Mouse (Mus musculus) kidney, embryonic 14.5 days (tissue): ENCODE measurements around the gene Dab1. TPM values are rescaled to one million over a fixed set of nuclear protein-coding genes. Genes with fewer than 3 reads are reported as not detected.

Experiments
- ATAC-seq: fragments of 200-750 bp; cut with Nextera tagmentation; 2 replicates; pipeline ENCODE4 v1.8.0; 2017; ENCODE audit warnings: moderate number of reproducible peaks, mild to moderate bottlenecking, moderate TSS enrichment, moderate library complexity; ENCODE audit not compliant: low FRiP score, low TSS enrichment
- H3K27ac ChIP-seq: fragments of 300-500 bp; sonication (generic); 2 replicates; pipeline ENCODE4 v1.5.1; 2014; ENCODE audit warnings: low read depth, mild to moderate bottlenecking, low read length, moderate library complexity, mixed read lengths
- H3K27me3 ChIP-seq: fragments of 300-500 bp; sonication (generic); 2 replicates; pipeline ENCODE4 v1.6.1; 2014; ENCODE audit warnings: mild to moderate bottlenecking, low read length; ENCODE audit not compliant: control insufficient read depth, insufficient read depth
- H3K36me3 ChIP-seq: fragments of 300-500 bp; sonication (generic); 2 replicates; pipeline ENCODE4 v1.6.1; 2014; ENCODE audit warnings: low read length, mixed read lengths; ENCODE audit not compliant: control insufficient read depth, insufficient read depth
- H3K4me1 ChIP-seq: fragments of 300-500 bp; sonication (generic); 2 replicates; pipeline ENCODE4 v1.6.1; 2014; ENCODE audit warnings: low read length, mixed read lengths; ENCODE audit not compliant: control insufficient read depth, insufficient read depth
- H3K4me2 ChIP-seq: fragments of 300-500 bp; sonication (generic); replicated peaks from 2 replicates; pipeline ENCODE4 v1.6.1; 2014; ENCODE audit warnings: low read depth, mild to moderate bottlenecking, low read length
- H3K4me3 ChIP-seq: fragments of 300-500 bp; sonication (generic); 2 replicates; pipeline ENCODE4 v1.5.1; 2014; ENCODE audit warnings: mild to moderate bottlenecking, low read length
- H3K9ac ChIP-seq: fragments of 300-500 bp; sonication (generic); 2 replicates; pipeline ENCODE4 v1.6.1; 2014; ENCODE audit warnings: low read depth, mild to moderate bottlenecking, low read length, moderate library complexity
- H3K9me3 ChIP-seq: fragments of 300-500 bp; sonication (generic); 2 replicates; pipeline ENCODE4 v1.6.1; 2016; ENCODE audit warnings: low read length; ENCODE audit not compliant: control insufficient read depth
- WGBS: fragments of 180-500 bp; shearing (Covaris S2); extraction: QIAGEN DNeasy Blood & Tissue Kit; methylation state at CpG from one replicate; pipeline ENCODE4 v1.1.7; 2014; 5-methylcytosine and 5-hydroxymethylcytosine counted together
- polyA plus RNA-seq: library from polyadenylated mRNA; unstranded; fragments of >200 nt; fragmentation: Nextera tagmentation; extraction: Ambion mirVana; gene quantifications from 2 replicates; pipeline ENCODE4 v1.2.1, GENCODE M21; 2014

Gene Dab1
- polyA plus RNA-seq, 1 experiment from 2014 or later, result 17.9 TPM

DNA sequence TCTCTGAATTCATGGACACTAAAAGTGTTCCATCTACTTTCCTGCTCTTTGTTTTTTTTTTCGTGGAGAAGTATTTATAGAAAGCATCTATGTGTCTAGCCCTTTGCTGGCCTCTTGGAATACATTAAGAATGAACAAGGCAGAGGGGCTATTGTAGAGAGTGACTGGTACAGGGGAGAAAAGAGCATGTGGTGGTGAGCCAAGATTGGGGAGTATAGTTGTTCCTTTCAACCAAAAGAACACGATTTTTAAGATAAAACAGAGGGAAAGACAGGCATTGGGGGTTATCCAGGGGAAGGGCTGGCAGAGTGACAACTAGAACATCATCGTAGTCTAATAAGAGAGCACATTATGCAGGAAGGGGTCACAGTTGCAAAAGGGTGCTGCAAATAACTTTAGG is 713.2 kb downstream of the Dab1 start:
- H3K9me3 ChIP-seq, result no peaks in the 10 kb centered on the region
- H3K27ac ChIP-seq, result no peak overlapping the region
- no peaks in the 10 kb centered on the region for H3K36me3 ChIP-seq
- no peak overlapping the region for H3K9ac ChIP-seq
- no peak for ATAC-seq
- H3K4me2 ChIP-seq, result no peak overlapping the region
- 68% methylated on average over 3 of the region's 3 CpGs for WGBS
- H3K4me1 ChIP-seq, result no peaks in the 10 kb centered on the region
- no peaks in the 10 kb centered on the region for H3K27me3 ChIP-seq
- no peak overlapping the region for H3K4me3 ChIP-seq

DNA sequence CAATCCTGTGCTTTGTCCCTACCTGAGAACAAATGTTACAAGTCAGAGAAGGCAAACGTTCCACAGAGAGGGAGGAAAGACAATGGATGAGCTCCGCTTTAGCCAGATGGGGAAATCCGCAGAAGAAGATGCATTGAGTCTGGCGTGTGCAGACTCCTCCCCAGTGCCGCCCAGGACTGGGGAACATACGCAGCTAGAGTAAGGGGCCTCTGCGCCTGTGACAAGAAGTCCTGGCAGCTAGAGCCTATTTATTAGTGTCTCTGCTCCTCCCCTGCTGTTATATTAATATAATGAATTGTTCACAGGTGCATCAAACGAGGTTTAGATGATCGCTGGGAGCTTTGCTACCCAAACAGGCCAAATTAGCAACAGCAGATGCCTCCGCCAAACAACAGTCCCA is 718.1 kb downstream of the Dab1 start:
- H3K9ac ChIP-seq, result no peak overlapping the region
- H3K36me3 ChIP-seq, result no peaks in the 10 kb centered on the region
- no peak for ATAC-seq
- WGBS, result 86% methylated on average over 10 of the region's 10 CpGs
- H3K9me3 ChIP-seq, result no peaks in the 10 kb centered on the region
- H3K4me3 ChIP-seq, result no peak overlapping the region
- no peaks in the 10 kb centered on the region for H3K27me3 ChIP-seq
- H3K4me2 ChIP-seq, result no peak overlapping the region
- H3K4me1 ChIP-seq, result no peaks in the 10 kb centered on the region
- no peak overlapping the region for H3K27ac ChIP-seq

DNA sequence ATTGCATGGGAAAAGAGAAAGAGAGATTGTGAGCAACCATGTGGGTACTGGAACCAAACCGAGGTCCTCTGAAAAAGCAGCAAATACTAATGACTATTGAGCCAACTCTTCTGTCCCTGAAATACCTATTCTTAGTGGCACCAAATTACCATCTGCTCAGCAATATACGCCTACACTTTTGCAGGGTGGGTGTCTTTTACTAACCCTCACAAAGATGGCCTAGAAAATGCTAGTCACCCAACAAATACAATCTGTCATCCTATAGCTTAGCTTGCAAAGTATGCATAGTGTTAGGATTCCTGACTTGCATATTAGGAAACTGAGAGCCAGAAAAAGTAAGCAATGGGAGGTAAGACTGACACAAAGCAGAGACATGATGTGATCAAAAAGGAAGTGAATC is 719.2 kb downstream of the Dab1 start:
- no peak overlapping the region for H3K4me2 ChIP-seq
- 92% methylated on average over 2 of the region's 2 CpGs for WGBS
- no peak overlapping the region for H3K27ac ChIP-seq
- ATAC-seq, result no peak
- no peaks in the 10 kb centered on the region for H3K36me3 ChIP-seq
- no peaks in the 10 kb centered on the region for H3K4me1 ChIP-seq
- no peak overlapping the region for H3K9ac ChIP-seq
- no peaks in the 10 kb centered on the region for H3K27me3 ChIP-seq
- no peaks in the 10 kb centered on the region for H3K9me3 ChIP-seq
- no peak overlapping the region for H3K4me3 ChIP-seq

DNA sequence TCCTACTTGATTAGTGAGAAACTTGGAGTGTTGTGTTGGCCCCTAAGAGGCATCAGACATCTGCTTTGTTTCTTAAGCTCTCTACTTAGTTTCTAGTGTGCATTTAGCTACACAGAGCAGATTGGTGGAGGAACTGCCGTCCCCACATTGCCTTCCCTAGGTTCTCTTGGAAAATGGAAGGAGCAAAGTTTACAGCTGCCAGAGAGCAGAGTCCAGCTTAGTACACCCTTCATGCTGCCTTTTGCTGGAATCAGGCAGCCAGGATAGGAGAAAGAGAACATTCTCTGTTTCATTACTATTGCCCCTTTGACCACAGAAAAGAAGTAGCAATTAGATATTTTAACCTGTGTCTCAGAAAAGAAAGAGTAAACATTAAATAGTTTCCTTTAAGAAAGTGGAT is 742.2 kb downstream of the Dab1 start:
- H3K9me3 ChIP-seq, result no peaks in the 10 kb centered on the region
- no peak overlapping the region for H3K9ac ChIP-seq
- ATAC-seq, result no peak
- no peaks in the 10 kb centered on the region for H3K36me3 ChIP-seq
- H3K4me3 ChIP-seq, result no peak overlapping the region
- 82% methylated on average over 1 of the region's 1 CpGs for WGBS
- no peak overlapping the region for H3K4me2 ChIP-seq
- no peak overlapping the region for H3K27ac ChIP-seq
- no peaks in the 10 kb centered on the region for H3K4me1 ChIP-seq
- peaks cover 4% of the 10 kb centered on the region; the same call in 1 of the 2 replicates for H3K27me3 ChIP-seq

GRCm38 (mm10) chr4:104366491-104366890 is 747.3 kb downstream of the Dab1 start:
- 6% methylated on average over 8 of the region's 8 CpGs for WGBS

GRCm38 (mm10) chr4:104366894-104367740 is 748.0 kb downstream of the Dab1 start:
- peak overlapping the region; percentile 48 for H3K4me3 ChIP-seq
- no peak overlapping the region for H3K27ac ChIP-seq
- H3K4me1 ChIP-seq, result peaks cover 6% of the 10 kb centered on the region; the same call in 1 of the 2 replicates
- ATAC-seq, result peak; percentile 89
- H3K9ac ChIP-seq, result peak overlapping the region; percentile 59
- H3K36me3 ChIP-seq, result no peaks in the 10 kb centered on the region
- WGBS, result 0% methylated on average over 63 of the region's 94 CpGs
- H3K4me2 ChIP-seq, result peak overlapping the region; percentile 97
- peaks cover 46% of the 10 kb centered on the region for H3K27me3 ChIP-seq
- no peaks in the 10 kb centered on the region for H3K9me3 ChIP-seq

More at GRCm38 (mm10) chr4:104366491-104366890, 747.3 kb downstream of the Dab1 start:
- Histone ChIP-seq H3K27ac (no peak overlapping the region), H3K4me2 (peak overlapping the region; percentile 97), H3K9me3 (no peaks in the 10 kb centered on the region), H3K4me1 (peaks cover 6% of the 10 kb centered on the region; the same call in 1 of the 2 replicates), H3K36me3 (no peaks in the 10 kb centered on the region), H3K9ac (peak overlapping the region; percentile 59; the same call in 1 of the 2 replicates), H3K27me3 (peaks cover 43% of the 10 kb centered on the region), H3K4me3 (peak overlapping the region; percentile 48; the same call in 1 of the 2 replicates)
- ATAC-seq, result no peak

- H3K4me1 ChIP-seq, result peaks cover 6% of the 10 kb centered on the region; the same call in 1 of the 2 replicates
- peaks cover 46% of the 10 kb centered on the region for H3K27me3 ChIP-seq
- H3K9me3 ChIP-seq, result no peaks in the 10 kb centered on the region
- H3K4me2 ChIP-seq, result peak overlapping the region; percentile 97
- WGBS, result under 1% methylated on average over 37 of the region's 48 CpGs
- H3K4me3 ChIP-seq, result peak overlapping the region; percentile 48
- H3K27ac ChIP-seq, result no peak overlapping the region
- H3K9ac ChIP-seq, result peak overlapping the region; percentile 59
- H3K36me3 ChIP-seq, result no peaks in the 10 kb centered on the region
- peak; percentile 13 for ATAC-seq
Measured at GRCm38 (mm10) chr4:104367741-104368411, 748.7 kb downstream of the Dab1 start.

GRCm38 (mm10) chr4:104368561-104369021 is 749.4 kb downstream of the Dab1 start:
- ATAC-seq, result peak; percentile 29; the same call in 1 of the 2 replicates
- H3K4me2 ChIP-seq, result peak overlapping the region; percentile 97
- H3K27ac ChIP-seq, result no peak overlapping the region
- WGBS, result under 1% methylated on average over 20 of the region's 20 CpGs
- no peak overlapping the region; the same call in 1 of the 2 replicates for H3K9ac ChIP-seq
- peaks cover 46% of the 10 kb centered on the region for H3K27me3 ChIP-seq
- H3K4me3 ChIP-seq, result peak overlapping the region; percentile 48
- H3K9me3 ChIP-seq, result no peaks in the 10 kb centered on the region
- H3K36me3 ChIP-seq, result no peaks in the 10 kb centered on the region
- peaks cover 6% of the 10 kb centered on the region; the same call in 1 of the 2 replicates for H3K4me1 ChIP-seq
